Mouse (Mus musculus) frontal cortex, postnatal 14 days (tissue): ENCODE data around the gene Dyx1c1.

Source experiments
- DNase-seq, 2 experiments: peaks; one replicate each; pipeline ENCODE4 v3.0.0; 2022; ENCODE audit warnings: low spot score in 2 of 2

Dyx1c1 gene

DNA sequence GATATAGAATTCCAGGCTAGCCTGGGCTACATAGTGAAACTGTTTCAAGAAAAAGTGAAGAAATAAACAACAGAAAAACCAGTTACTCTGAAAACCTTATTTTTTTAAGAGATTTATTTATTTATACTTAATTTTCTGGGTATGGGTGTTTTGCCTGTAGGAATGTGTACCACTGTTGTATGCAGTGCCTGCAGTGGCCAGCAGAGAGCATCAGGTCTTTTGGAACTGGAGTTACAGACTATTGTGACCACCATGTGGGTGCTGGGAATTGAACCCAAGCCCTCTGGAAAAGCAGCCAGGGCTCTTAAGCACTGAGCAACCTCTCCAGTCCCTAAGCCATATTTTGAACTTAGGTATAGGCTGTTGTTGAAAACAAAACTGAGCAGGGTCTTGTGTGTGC, 14.4 kb downstream of the Dyx1c1 start:
- no peak for DNase-seq

DNA sequence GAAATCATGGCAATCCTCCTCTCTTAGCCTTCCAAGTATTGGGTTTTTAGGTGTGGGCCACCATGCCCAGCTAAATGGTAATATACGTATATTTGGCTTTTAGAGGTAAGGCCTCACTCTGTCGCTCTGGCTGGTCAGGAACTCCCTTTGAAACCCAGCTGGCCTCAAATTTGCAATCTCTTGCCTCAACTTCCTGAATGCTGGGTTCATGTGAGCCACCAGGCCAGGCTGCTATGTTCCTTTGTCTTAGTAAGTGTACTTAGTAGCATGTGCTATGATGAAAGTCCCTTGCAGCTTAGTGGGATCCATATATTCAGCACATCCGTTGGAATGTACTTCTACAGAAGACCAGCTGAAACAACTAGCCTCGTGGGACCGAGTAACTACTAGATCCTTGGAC, 16.1 kb downstream of the Dyx1c1 start:
- no peak for DNase-seq

DNA sequence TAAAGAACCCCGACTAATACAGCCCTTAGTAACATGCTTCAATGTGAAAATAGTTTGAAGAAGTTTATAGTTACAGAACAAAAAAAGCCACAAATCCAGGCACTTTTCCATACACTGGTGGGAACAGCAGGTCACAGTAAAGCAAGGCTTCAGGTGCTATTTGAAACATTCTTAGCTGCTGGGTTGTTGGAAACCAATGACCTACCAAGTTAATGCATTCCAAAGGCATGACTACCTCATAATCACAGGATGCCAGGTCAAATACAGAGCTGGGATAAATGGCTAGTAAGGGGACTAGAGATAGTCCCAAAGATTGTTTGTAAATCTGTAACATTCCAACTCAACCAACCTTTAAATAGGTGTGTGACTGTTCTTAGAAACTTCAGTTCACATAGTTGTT, 16.7 kb downstream of the Dyx1c1 start:
- DNase-seq = no peak

DNA sequence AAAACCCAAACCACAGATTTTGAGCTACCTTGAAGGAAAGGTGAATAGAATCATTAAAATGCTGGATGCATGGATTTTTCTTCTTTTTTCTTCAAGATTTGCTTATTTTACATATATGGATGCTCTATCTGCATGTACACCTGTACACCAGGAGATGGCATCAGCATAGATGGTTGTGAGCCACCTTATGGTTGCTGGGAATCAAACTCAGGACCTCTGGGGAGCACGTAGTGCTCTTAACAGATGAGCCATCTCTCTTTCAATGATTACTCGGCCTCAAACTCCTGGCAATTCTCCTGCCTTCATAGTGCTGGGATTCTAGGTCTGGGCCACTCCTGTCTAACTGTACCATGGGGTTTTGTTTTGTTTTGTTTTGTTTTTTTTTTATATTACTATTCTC, 24.5 kb downstream of the Dyx1c1 start:
- DNase-seq = no peak

DNA sequence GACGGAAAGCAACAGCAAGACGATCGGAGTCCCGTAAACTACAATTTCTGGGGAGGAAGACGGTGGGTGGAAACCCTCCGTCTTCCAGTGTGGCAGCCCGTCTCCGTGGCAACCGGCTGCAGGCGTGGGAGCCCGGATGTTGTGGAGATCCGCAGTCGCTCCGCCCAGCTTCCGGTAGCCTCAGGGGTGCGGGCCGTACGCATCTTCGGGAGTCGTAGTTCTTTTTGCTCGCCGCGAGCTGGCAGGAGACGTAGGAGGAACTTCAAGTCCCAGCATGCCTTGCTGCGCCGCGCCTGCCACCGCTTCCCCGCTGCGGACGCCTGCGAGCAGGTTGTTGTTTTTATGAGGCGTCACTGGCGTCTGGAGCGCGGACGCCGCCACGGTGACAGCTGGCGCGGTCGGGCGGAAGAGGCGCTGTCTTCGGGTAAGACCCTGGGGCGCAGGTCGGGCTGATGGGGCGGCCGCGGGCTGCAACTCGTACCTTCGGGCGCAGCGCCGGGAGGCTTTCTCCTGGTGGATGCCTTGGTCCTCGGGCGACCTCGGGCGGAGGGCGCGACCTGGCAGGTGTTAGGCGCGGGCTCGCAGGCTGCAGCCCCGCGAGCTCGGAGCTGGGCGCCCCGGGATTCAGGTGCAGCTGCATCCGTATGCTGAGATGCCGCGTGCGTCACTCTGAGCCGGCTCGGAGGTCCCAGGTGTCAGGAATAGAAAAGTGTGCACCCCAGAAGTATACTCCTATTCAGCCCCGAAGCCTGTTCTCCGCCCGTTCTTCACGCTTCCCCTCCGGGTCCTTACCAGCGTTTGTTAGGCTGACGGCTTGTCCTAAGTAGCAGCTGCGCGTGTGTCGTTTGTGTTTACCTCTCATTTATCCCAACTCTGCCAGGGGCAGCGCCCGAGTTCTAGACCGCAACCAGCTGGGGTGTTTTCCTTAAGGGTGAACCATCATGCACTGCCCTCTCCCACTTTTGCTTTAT, 26.9 kb downstream of the Dyx1c1 start, which contains the start of the genes Ccpg1os and Ccpg1:
Gene Ccpg1os (minus strand): TSS at position 133 of the 971 bp plus-strand sequence.
Gene Ccpg1 (plus strand): TSS at position 180 of the 971 bp plus-strand sequence.
- peak; percentile 95 to 98 for DNase-seq

DNA sequence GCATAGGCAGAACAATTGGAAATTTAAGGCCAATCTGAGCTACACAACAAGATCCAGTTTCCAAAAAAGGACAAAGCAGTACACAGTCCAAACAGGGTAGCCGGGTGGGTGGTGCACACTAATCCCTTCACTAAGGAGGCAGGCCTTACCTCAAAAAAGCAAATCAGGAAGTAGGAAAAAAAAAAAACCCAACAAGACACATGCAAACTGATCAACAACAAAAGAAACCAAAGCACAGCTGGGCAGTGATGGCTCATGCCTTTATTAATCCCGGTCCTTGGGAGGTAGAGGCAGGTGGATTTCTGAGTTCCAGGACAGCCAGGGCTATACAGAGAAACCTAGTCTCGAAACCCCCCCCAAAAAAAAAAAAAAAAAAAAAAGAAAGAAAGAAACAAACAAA, 29.1 kb downstream of the Dyx1c1 start:
- DNase-seq = no peak

DNA sequence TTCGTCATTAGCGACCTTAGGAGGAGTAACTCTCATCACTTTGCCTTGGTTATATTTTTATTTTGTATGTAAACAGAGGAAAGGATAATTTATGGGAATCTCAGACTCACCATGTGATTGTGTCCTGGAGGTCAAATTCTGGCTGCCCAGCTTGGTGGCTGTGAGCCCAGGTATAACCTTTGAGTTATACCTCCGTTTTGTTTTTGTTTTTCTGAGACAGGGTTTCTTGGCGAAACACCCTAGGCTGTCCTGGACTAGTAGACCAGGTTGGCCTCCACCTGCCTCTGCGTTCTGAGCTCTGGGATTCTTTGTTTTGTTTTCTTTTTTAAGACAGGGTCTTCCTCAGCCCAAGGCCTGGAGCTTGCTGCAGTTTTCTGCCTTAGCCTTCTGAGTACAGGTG, 30.1 kb downstream of the Dyx1c1 start:
- DNase-seq = no peak

DNA sequence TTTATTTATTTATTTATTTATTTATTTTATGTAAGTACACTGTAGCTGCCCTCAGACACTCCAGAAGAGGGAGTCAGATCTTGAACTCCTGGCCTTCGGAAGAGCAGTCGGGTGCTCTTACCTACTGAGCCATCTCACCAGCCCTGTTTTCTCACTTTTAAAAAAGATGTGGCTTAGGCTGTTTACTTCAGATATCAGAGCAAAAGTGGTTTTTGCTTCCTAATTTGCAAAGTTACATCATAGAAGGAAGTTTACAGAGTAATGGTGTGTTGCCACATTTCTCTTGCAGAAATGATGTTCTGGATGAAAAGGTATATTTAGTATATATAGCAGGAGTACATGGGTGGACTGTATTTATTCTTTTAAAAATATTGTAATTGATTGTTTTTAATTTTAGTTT, 32.8 kb downstream of the Dyx1c1 start:
- no peak for DNase-seq

DNA sequence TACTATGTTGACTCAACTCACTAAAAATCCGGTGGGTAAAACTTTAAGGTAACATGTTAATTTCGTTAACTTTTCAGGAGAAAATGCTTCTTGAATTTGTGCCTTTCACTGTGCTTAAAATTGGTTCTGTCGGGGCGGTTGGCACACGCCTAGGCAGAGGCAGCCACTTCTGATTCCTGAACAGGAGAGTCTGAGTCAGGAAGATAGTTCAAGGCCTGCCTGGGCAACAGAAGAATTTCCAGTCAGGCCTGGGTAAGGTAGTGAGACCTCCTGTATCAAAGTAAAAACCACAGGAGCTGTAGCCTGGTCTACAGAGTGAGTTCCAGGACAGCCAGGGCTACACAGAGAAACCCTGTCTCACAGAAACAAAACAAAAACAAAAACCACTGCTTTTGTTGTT, 34.0 kb downstream of the Dyx1c1 start:
- DNase-seq = no peak

DNA sequence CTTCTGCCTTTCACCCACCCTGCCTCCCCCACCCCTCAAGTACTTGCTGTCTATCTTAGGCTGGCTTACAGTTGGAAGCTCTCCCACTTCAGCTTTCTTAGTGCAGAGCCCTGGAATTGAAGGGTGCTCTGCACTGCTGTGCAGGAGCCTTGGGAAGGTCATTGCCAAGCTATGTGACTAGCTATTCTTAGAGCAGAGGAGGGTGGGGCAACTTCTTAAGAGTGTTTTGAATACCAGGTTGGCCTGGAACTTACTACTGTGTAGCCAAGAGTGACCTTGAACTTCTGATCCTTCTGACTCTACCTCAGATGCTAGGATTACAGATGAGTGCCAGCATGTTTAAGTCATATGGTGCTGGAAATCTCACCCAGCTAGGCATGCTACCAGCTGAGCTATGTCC, 37.6 kb downstream of the Dyx1c1 start:
- DNase-seq = no peak

DNA sequence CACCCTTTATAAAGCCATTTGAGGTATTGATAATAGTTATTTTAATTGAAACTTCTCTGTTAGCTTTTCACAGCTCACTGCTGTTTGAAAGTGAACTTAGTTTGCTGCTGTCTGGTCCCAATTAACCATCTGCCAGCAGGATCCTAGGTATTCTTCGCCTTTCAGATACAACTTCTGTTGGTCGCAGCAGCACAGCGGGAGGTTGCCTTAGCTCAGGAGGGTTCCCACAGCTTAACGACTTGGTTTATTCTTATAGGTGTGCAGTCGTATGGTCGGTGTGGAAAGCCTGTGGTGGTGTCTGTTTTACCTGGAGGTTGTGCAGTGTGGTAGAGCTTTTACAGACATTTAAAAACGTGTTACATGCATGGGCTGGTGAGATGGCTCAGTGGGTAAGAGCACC, 38.2 kb downstream of the Dyx1c1 start:
- DNase-seq = no peak

DNA sequence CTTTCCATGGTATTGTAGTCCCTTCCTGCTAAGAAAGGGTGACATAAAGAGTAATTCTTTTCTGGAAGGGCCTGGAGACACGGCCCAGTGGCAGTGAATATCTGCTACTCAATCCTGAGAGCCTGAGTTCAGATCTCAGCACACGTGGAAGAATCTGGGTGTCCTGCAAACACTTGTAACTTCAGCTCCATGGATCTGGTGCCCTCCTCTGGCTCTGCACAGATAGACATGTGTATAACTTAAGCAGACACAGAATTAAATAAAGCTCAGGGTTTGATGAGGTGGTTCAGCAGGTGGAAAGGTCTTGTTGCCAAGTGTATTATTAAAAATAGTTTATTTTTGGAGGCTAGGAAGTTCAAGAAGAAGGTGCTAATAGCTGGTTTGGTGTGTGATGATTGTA, 41.9 kb downstream of the Dyx1c1 start:
- DNase-seq = no peak

DNA sequence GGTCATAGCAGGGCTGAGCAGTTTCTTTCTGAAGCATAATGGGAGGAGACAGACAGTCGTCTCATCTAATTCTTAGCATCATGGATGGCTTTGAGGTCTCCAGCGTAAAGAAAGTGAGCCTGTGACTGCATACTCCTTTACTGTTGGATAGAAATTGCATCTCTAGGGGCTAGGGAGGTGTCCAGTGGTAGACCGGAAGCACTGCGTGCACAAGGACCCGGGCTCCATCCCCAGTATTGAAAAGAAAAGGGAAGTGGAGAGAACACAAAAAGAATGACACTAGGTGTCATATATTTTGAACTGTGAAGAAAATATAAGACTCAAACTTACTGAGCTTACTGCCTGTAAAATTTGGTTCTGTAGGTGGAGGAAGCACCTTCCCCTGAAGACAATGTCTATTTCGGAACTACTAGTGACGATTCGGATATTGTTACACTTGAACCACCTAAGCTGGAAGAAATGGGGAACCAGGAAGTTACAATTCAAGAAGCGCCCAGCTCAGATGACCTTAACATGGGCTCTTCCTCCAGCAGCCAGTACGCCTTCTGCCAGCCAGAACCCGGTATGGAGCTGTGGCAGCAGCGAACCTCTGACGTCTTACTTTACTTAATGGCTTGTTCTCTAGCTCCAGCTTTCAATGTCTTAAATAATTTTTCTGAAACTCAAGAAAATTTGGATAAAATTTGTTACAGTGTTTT, 42.9 kb downstream of the Dyx1c1 start:
- DNase-seq = no peak

DNA sequence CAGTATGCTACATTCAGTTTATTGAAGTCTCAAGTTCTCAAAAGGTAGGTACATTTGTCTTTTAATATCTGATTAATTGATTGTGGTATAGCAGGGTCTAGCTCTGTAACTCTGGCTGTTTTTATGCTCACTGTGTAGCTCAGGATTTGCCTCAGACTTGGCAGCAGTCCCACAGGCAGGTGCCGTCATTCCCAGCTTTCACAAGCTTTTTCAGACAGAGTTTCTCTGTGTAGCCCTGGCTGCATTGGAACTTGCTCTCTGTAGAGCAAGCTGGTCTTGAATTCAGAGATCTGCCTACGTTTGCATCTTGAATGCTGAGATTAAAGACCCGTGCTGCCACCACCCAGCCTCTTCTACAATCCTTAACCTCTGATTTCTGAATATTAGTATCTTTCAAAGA, 43.6 kb downstream of the Dyx1c1 start:
- no peak for DNase-seq

DNA sequence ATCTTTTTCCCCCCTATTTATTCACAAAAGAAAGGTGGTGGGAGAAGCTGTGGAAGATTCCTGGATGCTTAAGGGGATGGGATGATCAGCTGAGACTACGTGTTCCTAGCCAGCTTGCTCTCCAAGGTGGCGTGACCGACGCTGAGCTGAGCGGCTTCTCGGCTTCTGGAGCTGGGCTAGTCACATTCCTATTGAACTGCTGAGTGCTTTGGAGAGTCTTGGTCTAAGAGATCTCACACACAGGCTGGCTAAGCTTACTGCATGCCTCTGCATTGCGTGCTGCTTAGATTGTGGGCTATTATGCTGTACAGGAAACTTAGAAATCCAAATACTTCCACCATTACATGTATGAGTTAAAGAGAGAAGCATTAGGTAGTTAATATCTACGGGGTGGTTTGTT, 45.5 kb downstream of the Dyx1c1 start:
- DNase-seq = no peak

DNA sequence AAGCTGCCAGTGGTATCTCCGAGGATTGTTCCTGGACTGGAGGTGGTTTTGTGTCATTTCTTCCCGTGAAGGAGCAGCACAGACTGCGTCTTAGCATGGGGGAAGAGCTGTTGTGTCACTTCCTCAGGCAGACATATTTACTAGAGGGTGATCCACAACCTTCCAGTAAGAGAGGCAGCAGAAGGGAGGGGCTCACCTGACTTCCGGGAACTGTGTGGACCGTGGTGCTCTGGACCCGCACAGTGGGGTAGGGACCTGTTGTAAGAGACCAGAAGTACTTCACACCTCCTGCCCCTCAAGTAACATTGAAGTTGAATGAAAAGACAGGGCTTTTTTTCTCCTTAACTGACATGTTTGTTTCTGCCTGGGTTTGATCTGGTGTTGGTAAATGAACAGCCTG, 46.5 kb downstream of the Dyx1c1 start:
- no peak for DNase-seq

DNA sequence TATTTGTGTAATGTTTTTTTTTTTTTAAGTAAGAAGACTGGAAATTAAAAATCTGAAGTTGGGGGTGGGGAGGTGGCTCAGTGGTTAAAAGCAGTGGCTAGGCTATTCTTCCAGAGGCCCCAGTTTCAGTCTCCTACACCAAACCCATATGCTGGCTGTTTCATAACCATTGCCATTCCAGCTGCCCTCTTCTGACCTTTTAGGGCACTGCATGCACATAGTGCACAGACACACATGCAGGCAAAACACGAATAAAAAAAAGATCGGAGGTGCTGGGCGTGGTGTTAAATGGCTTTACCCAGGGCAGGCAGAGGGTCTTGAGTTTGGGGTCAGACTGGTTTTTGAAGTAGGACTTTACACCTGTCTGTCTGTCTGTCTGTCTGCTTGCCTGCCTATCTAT, 47.6 kb downstream of the Dyx1c1 start:
- no peak for DNase-seq

DNA sequence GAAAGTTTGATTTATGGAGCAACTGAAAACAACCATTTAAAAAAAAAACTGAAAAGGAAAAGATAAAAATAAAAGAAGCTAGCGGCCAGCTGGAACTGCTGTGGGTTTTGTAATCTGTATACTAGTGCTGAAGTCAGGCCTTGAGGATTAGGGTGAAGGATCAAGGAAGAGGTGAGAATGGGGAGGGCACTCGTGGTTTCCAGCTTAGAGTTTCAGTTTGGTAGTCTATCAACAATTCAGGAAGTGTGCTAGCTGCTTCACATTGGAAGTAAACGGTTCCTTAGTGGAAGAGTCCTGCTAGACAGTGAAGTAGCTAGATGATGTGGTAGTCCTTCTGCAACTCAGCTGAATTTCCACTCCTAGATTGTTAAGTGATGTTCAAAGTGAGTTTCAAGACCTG, 49.8 kb downstream of the Dyx1c1 start:
- DNase-seq = no peak

DNA sequence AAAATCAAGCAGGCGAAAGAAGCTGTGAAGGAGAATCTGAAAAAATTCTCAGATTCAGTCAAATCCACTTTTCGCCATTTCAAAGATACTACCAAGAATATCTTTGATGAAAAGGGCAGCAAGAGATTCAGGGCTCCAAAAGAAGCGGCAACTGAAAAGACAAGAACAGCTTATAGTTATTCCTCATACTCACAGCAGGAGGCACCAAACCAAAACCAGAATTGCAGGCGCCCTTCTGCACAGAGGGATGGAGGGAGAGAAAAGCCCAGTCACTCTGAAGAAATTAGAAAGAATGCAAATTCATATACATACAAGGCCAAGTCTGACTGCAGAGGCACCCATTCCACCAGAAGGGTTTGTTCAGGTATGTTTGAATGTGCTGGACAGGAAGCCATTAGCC, 54.0 kb downstream of the Dyx1c1 start:
- no peak for DNase-seq

DNA sequence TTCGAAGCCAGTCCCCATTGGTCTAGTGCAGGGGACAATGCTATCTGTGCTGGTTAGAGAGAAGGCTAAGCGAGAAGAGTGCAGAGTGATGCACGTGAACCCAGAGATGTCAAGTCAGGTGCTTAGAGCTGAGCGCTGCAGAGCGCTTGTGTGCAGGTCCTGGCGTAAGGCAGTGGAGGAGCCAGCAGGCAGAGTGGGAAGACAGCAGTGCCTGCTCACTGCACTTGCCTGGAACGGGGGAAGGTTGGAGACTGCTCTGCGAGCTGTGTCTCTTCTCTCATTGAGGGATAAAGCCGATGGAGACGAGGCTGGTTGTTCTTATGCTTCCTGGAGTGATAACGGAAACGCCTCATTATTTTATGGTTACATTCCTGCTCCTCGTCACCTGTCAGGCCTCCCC, 56.1 kb downstream of the Dyx1c1 start:
- DNase-seq = no peak

DNA sequence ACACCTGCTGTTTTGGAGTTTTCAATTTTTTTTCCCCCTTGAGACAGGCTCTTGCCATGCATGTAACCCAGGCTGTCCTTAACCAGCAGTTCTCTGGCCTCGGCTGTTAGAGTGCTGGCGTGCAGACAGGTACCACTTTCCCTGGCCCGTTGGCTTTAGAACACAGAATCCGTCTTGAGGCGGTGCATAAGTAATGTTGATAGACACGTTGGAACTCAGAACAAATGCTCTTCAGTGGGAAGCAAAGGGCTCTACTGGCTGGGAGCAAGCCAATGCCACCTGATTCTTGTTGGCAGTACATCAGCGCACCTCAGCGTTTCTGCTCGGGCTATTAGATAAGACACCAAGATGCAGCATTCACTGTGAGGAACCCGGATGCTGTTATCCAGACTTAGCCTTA, 61.3 kb downstream of the Dyx1c1 start:
- DNase-seq = no peak

DNA sequence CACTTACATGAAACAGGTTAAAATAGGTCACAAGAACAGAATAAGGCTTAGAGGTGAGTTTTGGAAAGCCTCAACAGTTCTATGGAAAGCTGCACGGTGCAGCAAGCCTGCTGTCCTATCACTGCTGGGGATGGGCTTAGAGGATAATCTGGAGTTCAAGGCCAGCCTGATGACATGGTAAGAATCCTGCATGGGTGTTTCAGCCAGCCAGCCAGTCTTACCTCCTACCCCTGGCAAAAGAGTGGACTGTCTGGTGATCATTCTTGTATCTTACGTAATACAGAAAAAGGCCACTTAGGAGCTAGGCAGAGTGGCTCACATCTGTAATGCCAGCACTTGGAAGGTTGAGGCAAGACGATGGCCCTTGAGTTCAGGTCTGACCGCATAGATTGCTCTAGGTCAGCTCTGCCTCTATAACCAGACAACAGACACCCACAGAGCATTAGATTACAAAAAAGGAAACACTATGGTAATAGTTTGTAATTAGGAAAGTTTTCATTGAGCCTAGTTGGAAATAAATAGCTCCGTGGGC, 62.0 kb downstream of the Dyx1c1 start:
- no peak for DNase-seq
